Mouse (Mus musculus): ENCODE data around the gene Ttc7b. TPM values are rescaled to one million over a fixed set of nuclear protein-coding genes. Genes with fewer than 3 reads are reported as not detected.

The Ttc7b gene
- total and polyA plus RNA-seq, 3 experiments = 11.7 to 23.7 TPM; not detected in 1

- no peak for DNase-seq (ENCODE audit: low read depth, low spot score)
- TF ChIP-seq TBP (IDR thresholded peaks at IDR 0.05; ENCODE audit: low read depth, low read length) = no peak
- no peak for TF ChIP-seq SMC3 (IDR thresholded peaks at IDR 0.05; ENCODE audit: low read depth, low read length)
- TF ChIP-seq NELFE (IDR thresholded peaks at IDR 0.05; ENCODE audit: low read depth, low read length) = no peak
- Histone ChIP-seq H3K9me3 (replicated peaks; ENCODE audit: insufficient read depth, low read length) (no peaks in the 10 kb centered on the region), H3K4me1 (ENCODE audit: control insufficient read depth in 1 of 2, insufficient read depth in 2 of 2, low read length in 2 of 2) (peaks cover 3 to 29% of the 10 kb centered on the region in 2 experiments), H3K27ac (ENCODE audit: control insufficient read depth, low read depth, low read length) (no peak overlapping the region), H3K27me3 (ENCODE audit: control insufficient read depth in 1 of 2, insufficient read depth in 2 of 2, low read length in 2 of 2) (no peaks in the 10 kb centered on the region), H3K79me2 (ENCODE audit: control insufficient read depth, insufficient read depth, low read length, poor library complexity) (no peaks in the 10 kb centered on the region), H3K4me3 (ENCODE audit: control insufficient read depth in 1 of 2, insufficient read depth in 1 of 2, low read depth in 2 of 2, low read length in 2 of 2) (no peak overlapping the region), H3K36me3 (ENCODE audit: control insufficient read depth in 1 of 2, insufficient read depth in 2 of 2, low read length in 2 of 2) (peaks cover 0 to 20% of the 10 kb centered on the region in 2 experiments; a peak in 2 of 4 replicates), H3K9ac (ENCODE audit: control insufficient read depth, low read depth, low read length, poor library complexity, severe bottlenecking) (no peak overlapping the region)
Observed at GRCm38 (mm10) chr12:100534028-100534427, 13.4 kb upstream of the Ttc7b start.

GRCm38 (mm10) chr12:100533209-100533608 lies 12.6 kb upstream of the Ttc7b start:
- peaks cover 0 to 17% of the 10 kb centered on the region in 2 experiments; a peak in 2 of 4 replicates for H3K36me3 ChIP-seq (ENCODE audit: control insufficient read depth in 1 of 2, insufficient read depth in 2 of 2, low read length in 2 of 2)
- H3K27me3 ChIP-seq (ENCODE audit: control insufficient read depth in 1 of 2, insufficient read depth in 2 of 2, low read length in 2 of 2) = no peaks in the 10 kb centered on the region
- no peaks in the 10 kb centered on the region for H3K9me3 ChIP-seq (replicated peaks; ENCODE audit: insufficient read depth, low read length)
- peaks cover 0 to 32% of the 10 kb centered on the region in 2 experiments; a peak in 2 of 4 replicates for H3K4me1 ChIP-seq (ENCODE audit: control insufficient read depth in 1 of 2, insufficient read depth in 2 of 2, low read length in 2 of 2)
- H3K79me2 ChIP-seq (ENCODE audit: control insufficient read depth, insufficient read depth, low read length, poor library complexity) = no peaks in the 10 kb centered on the region
- TF ChIP-seq POLR2AphosphoS2 (IDR thresholded peaks at IDR 0.05; ENCODE audit: low read length) = no peak
- no peak for TF ChIP-seq GATA1 (IDR thresholded peaks at IDR 0.05; ENCODE audit: low read depth, low read length)
- no peak for TF ChIP-seq MXI1 (IDR thresholded peaks at IDR 0.05; ENCODE audit: low read depth, low read length)
- TF ChIP-seq MAZ (IDR thresholded peaks at IDR 0.05; ENCODE audit: low read depth, low read length) = no peak
- no peak for TF ChIP-seq MYB (IDR thresholded peaks at IDR 0.05; ENCODE audit: low read depth, low read length)
- TF ChIP-seq MEF2A (IDR thresholded peaks at IDR 0.05; ENCODE audit: extremely low read depth, insufficient replicate concordance, low read depth, low read length, poor library complexity, severe bottlenecking) = no peak
- no peak for TF ChIP-seq EP300 (IDR thresholded peaks at IDR 0.05; ENCODE audit: low read depth in 1 of 2, low read length in 2 of 2)
- TF ChIP-seq KAT2A (conservative IDR thresholded peaks at IDR 0.05; ENCODE audit: low read depth, low read length) = no peak
- TF ChIP-seq MAFK (IDR thresholded peaks at IDR 0.05; ENCODE audit: borderline replicate concordance, low read depth, low read length) = no peak
- no peak for TF ChIP-seq GABPA (IDR thresholded peaks at IDR 0.05; ENCODE audit: low read depth, low read length)
- no peak for TF ChIP-seq ZMIZ1 (IDR thresholded peaks at IDR 0.05; ENCODE audit: low read depth, low read length)
- TF ChIP-seq UBTF (IDR thresholded peaks at IDR 0.05; ENCODE audit: borderline replicate concordance, insufficient read depth, low read depth, low read length) = no peak
- TF ChIP-seq RCOR1 (IDR thresholded peaks at IDR 0.05; ENCODE audit: low read depth, low read length) = no peak
- TF ChIP-seq MYC (IDR thresholded peaks at IDR 0.05; ENCODE audit: low read depth, low read length) = no peak
- DNase-seq (ENCODE audit: low read depth, low spot score) = no peak
- no peak overlapping the region for H3K4me3 ChIP-seq (ENCODE audit: control insufficient read depth in 1 of 2, insufficient read depth in 1 of 2, low read depth in 2 of 2, low read length in 2 of 2)
- no peak overlapping the region for H3K9ac ChIP-seq (ENCODE audit: control insufficient read depth, low read depth, low read length, poor library complexity, severe bottlenecking)
- no peak overlapping the region for H3K27ac ChIP-seq (ENCODE audit: control insufficient read depth, low read depth, low read length)
